Mouse (Mus musculus): ENCODE results near the gene Zscan22.
"Not testable (repeated sequence)": the region's sequence is repeated elsewhere in the genome, so short reads cannot be mapped to it uniquely, and the experiment has no call there.

Zscan22 gene

DNA sequence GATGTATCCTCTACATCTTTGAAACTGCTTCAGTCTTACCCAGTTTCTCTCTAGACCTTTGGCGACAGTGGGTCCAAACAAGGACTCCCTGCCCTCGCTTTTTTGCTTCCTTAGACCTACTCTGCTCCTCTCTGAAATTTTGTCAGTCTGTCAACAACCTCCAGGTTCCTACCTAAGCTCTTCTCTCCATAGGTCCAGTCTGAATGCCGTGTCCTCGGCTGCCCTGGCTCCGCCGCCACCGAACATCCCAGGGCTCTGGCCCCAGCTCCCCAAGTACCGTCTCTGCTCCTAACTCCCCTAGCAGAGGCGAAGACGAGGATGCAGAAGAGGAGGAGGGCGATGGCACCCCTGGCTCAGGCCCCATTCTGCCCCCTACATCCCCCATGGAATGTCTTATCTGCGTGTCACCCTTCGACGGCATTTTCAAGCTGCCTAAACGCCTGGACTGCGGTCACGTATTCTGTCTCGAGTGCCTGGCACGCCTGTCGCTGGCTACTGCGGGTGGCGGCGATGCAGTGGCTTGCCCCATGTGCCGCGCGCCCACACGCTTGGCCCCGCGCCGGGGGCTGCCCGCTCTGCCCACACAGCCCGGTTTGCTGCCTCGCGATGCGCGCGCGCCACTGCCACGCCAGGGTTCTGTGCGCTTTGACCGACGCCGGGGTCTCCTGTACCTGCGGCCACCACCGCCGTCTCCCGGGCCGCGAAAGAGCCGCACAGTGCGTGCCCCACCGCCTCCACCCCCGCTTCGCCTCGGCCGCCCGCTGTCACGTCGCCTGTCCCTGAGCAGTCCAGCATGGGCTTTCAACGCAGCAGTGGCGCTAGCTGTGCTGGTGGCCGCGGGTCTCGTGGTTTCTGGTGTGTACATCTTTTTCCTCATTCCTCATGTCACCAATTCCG lies 30.3 kb downstream of the Zscan22 start:
- DNase-seq (ENCODE audit: extremely low read depth, low read depth): no peak

DNA sequence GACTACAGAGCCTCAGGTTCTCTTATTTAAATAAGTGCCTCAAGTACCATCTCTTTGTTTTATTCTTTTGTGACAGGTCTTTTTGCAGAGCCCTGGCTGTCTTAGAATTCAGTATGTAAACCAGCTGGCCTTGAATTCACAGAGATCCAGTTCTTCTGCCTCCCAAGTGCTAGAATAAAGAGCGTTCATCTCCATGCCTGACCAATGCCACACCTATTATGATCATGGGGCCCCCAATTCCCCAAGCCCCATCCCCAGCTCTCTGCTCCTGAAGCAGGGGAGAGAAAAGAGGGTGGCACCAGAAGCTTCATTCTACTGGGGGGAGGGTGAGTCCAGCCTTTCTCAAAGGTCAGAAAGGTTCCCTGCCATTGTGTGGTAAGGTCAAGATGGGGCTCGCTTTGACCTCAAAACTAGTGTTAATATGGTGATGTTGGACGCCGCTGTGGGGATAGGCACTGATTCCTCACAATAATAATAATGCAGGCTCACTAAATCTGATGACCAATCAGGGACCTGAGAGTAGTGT lies 36.1 kb downstream of the Zscan22 start:
- no peak for DNase-seq (ENCODE audit: extremely low read depth, low read depth)

DNA sequence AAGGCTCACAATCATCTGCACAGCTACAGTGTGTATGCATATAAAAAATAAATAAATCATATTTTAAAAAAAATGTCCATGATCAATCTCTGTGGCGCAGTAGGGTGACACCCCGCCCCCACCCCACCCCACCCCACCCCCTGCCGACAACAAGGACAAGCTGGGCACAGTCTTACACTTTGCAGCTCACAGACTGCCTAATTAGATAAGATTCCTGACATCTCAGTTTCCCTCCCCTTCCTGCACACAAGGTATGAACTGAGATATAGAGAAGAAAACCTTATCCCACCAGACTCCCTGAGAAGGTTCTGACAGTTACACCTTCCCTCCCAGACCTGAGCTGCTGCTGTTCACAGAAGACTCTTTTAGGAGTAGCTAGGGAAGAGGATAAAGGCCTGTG lies 37.2 kb downstream of the Zscan22 start:
- DNase-seq (ENCODE audit: extremely low read depth, low read depth): no peak

DNA sequence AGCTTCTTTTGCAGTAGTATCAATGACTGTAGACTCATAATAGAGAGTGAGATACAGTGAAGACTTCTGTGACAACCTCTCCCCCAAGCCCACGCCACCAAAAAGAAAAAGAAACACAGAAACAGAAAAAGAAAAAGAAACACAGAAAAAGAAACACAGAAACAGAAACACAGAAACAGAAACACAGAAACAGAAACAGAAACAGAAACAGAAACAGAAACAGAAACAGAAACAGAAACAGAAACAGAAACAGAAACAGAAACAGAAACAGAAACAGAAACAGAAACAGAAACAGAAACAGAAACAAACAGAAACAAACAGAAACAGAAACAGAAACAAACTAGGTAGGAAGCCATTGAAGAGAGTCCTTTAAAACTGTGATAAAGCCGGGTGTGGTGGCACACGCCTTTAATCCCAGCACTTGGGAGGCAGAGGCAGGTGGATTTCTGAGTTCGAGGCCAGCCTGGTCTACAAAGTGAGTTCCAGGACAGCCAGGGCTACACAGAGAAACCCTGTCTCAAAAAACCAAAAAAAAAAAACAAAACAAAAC lies 39.7 kb downstream of the Zscan22 start:
- DNase-seq (ENCODE audit: extremely low read depth, low read depth): not testable (repeated sequence)

DNA sequence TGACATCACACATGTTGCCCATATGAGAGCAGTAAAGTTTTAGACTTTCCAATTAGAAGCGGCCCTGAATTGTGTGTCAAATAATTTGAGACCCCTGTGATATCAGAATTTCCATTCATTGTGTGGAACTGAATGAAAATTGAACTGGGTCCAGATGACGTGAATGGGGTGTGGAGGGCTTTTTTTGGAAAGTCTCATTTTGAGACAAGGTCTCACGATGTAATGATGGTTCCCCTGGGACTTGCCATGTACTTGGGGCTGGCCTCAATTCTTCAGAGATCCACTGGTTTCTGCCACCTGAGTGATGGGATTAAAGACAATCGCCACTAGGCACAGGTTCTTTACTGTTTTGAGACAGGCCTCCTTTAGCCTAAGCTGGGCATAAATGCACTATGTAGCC lies 43.0 kb downstream of the Zscan22 start:
- DNase-seq (ENCODE audit: extremely low read depth, low read depth): no peak

DNA sequence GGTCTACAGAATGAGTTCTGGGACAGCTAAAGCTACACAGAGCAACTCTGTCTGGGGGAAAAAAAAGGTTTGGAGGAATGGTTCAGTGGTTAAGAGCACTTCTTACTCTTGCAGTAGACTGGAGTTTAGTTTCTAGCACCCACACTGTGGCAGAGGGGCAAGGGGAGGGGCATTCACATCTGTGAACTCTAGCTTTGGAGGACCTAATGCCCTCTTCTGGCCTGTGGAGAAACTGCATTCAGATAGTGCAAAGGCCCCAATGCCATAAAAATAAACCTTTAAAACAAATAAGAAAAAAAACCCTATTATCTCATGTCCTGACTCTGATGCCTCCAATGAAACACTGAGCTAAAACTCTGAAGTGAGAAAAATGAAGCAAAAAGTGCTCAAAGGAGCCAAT lies 45.9 kb downstream of the Zscan22 start:
- no peak for DNase-seq (ENCODE audit: extremely low read depth, low read depth)

DNA sequence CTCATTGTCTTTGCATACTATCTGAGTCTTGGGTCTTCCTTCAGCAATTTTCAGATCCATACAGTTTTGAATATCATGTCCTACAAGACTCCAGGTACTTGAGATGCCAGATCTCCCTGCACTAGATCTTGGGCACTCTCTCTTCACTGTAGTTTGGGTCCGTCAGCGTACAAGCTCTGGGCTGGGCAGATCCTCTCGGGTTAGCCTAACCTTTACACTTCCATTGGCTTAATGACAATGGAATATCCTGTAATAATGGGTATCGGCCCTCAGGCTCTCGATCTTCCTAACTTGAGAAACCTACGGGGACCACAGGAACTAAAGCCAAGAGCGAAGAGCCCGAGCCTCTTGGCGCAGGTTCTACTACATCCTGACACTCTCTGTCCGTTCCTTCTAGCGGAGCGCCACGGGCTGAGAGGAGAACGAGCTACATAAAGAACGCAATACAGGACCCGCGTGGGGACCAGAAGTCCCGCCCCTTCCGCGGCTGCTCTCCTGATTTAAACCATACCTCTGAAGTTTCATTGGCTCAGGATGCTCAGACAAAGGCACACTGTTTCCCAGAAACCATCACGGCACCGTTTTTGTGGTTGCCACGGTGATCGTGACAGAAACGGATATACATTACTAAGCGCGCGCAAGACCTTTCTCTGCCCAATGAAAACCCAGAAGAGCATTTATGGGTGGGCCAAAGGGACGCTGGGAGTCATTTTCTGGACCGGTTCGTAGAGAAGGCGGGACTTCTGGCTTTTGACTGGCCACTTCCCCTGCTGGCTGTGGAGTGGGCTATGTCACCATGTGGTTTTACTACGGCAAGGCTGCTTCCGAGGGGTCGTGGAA lies 51.6 kb downstream of the Zscan22 start:
- peak; percentile 99 for DNase-seq (ENCODE audit: extremely low read depth, low read depth)

DNA sequence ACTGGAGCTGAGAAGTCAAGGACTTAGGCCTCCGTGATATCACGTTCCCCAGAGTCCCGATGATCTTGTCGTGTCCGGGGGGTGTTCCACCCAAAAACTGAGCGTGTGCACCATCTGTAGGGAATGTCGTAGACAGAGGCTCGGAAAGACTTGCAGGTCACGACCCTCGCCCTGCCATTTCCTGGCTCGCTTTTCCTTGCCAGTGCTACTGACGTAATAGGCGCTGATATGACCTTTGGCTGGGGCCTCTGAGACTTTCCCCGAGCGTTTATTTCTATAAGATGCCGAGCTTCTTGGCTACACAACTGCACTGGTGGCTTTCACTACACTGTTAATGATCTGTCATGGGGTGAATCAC lies 52.2 kb downstream of the Zscan22 start:
- DNase-seq (ENCODE audit: extremely low read depth, low read depth): no peak

DNA sequence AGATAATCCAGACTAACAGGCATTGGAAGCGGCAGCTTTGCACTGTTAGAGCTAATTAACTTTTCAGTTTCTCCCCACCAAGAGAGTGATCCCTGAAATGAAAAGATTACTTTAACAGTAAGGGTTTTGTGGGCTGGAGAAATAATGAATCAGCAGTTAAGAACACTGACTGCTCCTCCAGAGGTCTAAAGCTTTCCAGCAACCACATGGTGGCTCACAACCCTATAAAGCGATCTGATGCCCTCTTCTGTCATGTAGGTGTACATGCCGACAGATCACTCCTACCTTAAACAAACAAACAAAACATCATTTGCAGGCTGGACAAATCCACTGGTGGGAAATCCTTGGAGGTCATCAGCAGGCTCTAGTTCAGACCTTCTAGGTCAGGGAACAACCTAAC lies 57.3 kb downstream of the Zscan22 start:
- no peak for DNase-seq (ENCODE audit: extremely low read depth, low read depth)

DNA sequence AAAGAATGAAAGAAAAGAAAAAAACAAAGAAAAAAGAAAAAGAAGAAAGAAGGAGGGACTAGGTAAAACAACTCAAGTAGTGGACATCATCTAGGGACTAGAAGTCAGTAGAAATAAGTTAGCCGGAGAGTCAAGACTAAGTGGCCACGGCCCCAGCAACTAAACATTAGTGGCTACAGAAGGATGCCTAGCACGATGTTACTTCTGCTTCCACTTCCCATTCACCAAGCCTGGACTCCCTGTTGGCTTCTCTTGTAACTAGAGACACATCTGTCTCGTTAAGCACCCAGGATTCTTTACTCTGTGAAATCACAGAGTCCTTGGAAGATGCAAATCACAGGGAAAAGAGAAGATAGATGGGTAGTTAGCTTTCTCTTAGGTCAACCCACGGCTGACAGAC lies 59.9 kb downstream of the Zscan22 start:
- DNase-seq (ENCODE audit: extremely low read depth, low read depth): peak; percentile 64

All from MEL-GATA-1-ER (cell line).